Mouse (Mus musculus): ENCODE measurements around the gene Zfp958. TPM values are rescaled to one million over a fixed set of nuclear protein-coding genes. Genes with fewer than 3 reads are reported as not detected.
"Not testable (repeated sequence)": the region's sequence is repeated elsewhere in the genome, so short reads cannot be mapped to it uniquely, and the experiment has no call there.

Gene Zfp958
- total RNA-seq (2014; fragmentation: Nextera tagmentation): 12.1 and 12.8 TPM in 2 replicates
- 14.0 and 22.8 TPM in 2 replicates for total RNA-seq (2017)

- ATAC-seq (replicated peaks; ENCODE audit: poor library complexity, severe bottlenecking): peak; percentile 94
Observed at GRCm38 (mm10) chr8:4612932-4613853, at the start of gene Zfp958. Zfp958 (plus strand) TSS chr8:4613167.

- no peak for ATAC-seq (replicated peaks; ENCODE audit: poor library complexity, severe bottlenecking)
Observed at GRCm38 (mm10) chr8:4581986-4582385, 31.0 kb upstream of the Zfp958 start.

GRCm38 (mm10) chr8:4582754-4583178 is 30.2 kb upstream of the Zfp958 start:
- no peak for ATAC-seq (replicated peaks; ENCODE audit: poor library complexity, severe bottlenecking)

GRCm38 (mm10) chr8:4584660-4585059 is 28.3 kb upstream of the Zfp958 start:
- no peak for ATAC-seq (replicated peaks; ENCODE audit: poor library complexity, severe bottlenecking)

- no peak for ATAC-seq (replicated peaks; ENCODE audit: poor library complexity, severe bottlenecking)
Observed at GRCm38 (mm10) chr8:4586356-4586755, 26.6 kb upstream of the Zfp958 start.

- ATAC-seq (replicated peaks; ENCODE audit: poor library complexity, severe bottlenecking): peak; percentile 86
Observed at GRCm38 (mm10) chr8:4588165-4589000, 24.6 kb upstream of the Zfp958 start.

GRCm38 (mm10) chr8:4608896-4609295 is 4.1 kb upstream of the Zfp958 start:
- ATAC-seq (replicated peaks; ENCODE audit: poor library complexity, severe bottlenecking): no peak

GRCm38 (mm10) chr8:4611626-4612175 is 1.3 kb upstream of the Zfp958 start:
- ATAC-seq (replicated peaks; ENCODE audit: poor library complexity, severe bottlenecking): not testable (repeated sequence)

GRCm38 (mm10) chr8:4627349-4627748 is 14.4 kb downstream of the Zfp958 start:
- ATAC-seq (replicated peaks; ENCODE audit: poor library complexity, severe bottlenecking): no peak

- ATAC-seq (replicated peaks; ENCODE audit: poor library complexity, severe bottlenecking): no peak
Observed at GRCm38 (mm10) chr8:4637071-4637470, 24.1 kb downstream of the Zfp958 start.

GRCm38 (mm10) chr8:4642974-4643373 is 30.0 kb downstream of the Zfp958 start:
- ATAC-seq (replicated peaks; ENCODE audit: poor library complexity, severe bottlenecking): peak; percentile 84

GRCm38 (mm10) chr8:4656536-4656935 is 43.6 kb downstream of the Zfp958 start:
- no peak for ATAC-seq (replicated peaks; ENCODE audit: poor library complexity, severe bottlenecking)

GRCm38 (mm10) chr8:4675191-4676003 is 62.4 kb downstream of the Zfp958 start:
- no peak for ATAC-seq (replicated peaks; ENCODE audit: poor library complexity, severe bottlenecking)

- no peak for ATAC-seq (replicated peaks; ENCODE audit: poor library complexity, severe bottlenecking)
Observed at GRCm38 (mm10) chr8:4676586-4676985, 63.6 kb downstream of the Zfp958 start.

- peak; percentile 65 for ATAC-seq (replicated peaks; ENCODE audit: poor library complexity, severe bottlenecking)
Observed at GRCm38 (mm10) chr8:4677265-4678217, 64.6 kb downstream of the Zfp958 start.

- peak; percentile 66 for ATAC-seq (replicated peaks; ENCODE audit: poor library complexity, severe bottlenecking)
Observed at GRCm38 (mm10) chr8:4678218-4678907, 65.4 kb downstream of the Zfp958 start.

- no peak for ATAC-seq (replicated peaks; ENCODE audit: poor library complexity, severe bottlenecking)
Observed at GRCm38 (mm10) chr8:4678908-4679545, 66.1 kb downstream of the Zfp958 start.

GRCm38 (mm10) chr8:4679796-4680195 is 66.8 kb downstream of the Zfp958 start:
- no peak for ATAC-seq (replicated peaks; ENCODE audit: poor library complexity, severe bottlenecking)
